Mouse (Mus musculus): Measurements from ENCODE around the gene Ak4. TPM values are rescaled to one million over a fixed set of nuclear protein-coding genes. Genes with fewer than 3 reads are reported as not detected.
A peak's percentile ranks its signal among the peaks of the same experiment; 100 is the strongest.

The Ak4 gene
- polyA plus RNA-seq, 1 experiment from 2014 or later: 8.8 TPM

DNA sequence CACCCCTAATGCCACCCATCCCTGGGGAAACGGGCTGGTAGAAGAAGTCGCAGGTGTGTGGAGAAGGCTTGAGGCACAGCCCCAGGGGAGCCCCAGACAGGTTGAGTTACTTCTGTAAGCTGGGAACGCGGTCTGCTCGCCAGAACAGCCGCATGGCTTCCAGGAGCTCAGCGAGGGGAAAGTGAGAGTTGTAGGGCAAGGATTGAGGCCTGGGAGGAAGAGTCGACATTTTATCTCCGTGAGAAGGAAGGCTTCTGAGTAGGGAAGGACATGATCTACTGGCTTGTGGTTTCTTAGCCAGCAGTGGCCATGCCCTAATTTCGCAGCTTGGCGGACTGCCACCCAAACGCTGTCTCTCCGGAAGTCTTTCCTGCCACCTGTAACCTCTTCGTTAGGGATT, 78.3 kb downstream of the Ak4 start:
- Histone ChIP-seq H3K36me3 (ENCODE audit: control insufficient read depth, insufficient read depth) (no peaks in the 10 kb centered on the region), H3K4me2 (ENCODE audit: low read length) (peak overlapping the region; percentile 100), H3K9ac (replicated peaks; ENCODE audit: low read depth, low read length) (no peak overlapping the region), H3K4me1 (replicated peaks; ENCODE audit: control insufficient read depth, insufficient read depth, low read length) (peaks cover 11% of the 10 kb centered on the region), H3K27ac (ENCODE audit: low read length) (no peak overlapping the region), H3K9me3 (ENCODE audit: control insufficient read depth, low read length) (no peaks in the 10 kb centered on the region), H3K4me3 (replicated peaks; ENCODE audit: low read length) (peak overlapping the region; percentile 69), H3K27me3 (replicated peaks; ENCODE audit: control insufficient read depth, insufficient read depth, low read length) (peaks cover 19% of the 10 kb centered on the region)
- ATAC-seq: no peak
- WGBS: 7% methylated on average over 14 of the region's 14 CpGs

DNA sequence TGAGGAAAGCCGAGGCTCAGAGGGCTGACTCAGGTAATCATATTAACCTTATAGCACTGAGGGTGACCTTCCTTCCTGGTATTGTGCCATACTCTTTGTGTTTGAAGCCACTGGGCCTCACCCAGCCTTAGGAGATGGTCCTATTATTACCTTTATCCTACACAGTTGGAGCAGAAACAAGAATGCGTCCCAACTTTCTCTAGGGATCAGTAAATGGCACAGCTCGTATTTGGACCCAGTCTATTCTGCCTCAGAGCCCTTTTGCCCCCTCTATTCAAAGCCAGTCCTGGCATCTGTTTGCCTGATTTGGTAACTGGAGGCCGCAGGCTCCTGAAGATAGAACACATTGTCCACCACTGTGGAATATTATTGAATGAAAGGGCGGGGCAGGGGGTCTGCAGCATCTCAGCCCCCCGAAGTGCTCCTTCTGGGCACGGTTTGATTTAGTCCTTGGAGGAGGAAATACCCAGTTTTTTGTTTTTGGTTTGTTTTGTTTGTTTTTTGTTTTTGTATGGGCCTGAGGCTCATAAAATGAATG, 85.5 kb downstream of the Ak4 start:
- ATAC-seq: no peak
- Histone ChIP-seq H3K36me3 (ENCODE audit: control insufficient read depth, insufficient read depth) (no peaks in the 10 kb centered on the region), H3K9ac (replicated peaks; ENCODE audit: low read depth, low read length) (no peak overlapping the region), H3K4me1 (replicated peaks; ENCODE audit: control insufficient read depth, insufficient read depth, low read length) (peaks cover 10% of the 10 kb centered on the region), H3K9me3 (ENCODE audit: control insufficient read depth, low read length) (no peaks in the 10 kb centered on the region; the same call in 1 of the 2 replicates), H3K4me2 (ENCODE audit: low read length) (no peak overlapping the region), H3K27ac (ENCODE audit: low read length) (no peak overlapping the region), H3K27me3 (replicated peaks; ENCODE audit: control insufficient read depth, insufficient read depth, low read length) (no peaks in the 10 kb centered on the region), H3K4me3 (replicated peaks; ENCODE audit: low read length) (no peak overlapping the region)
- WGBS: 17% methylated on average over 7 of the region's 7 CpGs

DNA sequence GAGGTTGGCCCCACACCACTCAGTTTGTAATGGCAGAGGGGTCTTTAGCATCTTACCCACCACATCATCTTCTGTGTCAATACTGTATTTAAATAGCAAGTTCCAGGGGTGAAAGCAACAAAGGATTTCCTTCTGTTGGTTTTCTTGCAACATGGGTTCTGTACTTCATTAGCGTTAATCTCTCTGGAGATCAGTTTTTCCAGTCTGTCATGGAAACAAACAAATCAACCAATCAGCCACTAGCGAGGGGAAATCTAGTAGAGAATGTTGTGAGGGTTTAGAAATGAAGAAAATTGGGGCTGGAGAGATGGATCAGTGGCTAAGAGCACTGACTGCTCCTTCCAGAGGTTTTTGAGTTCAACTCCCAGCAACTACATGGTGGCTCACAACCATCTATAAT, 86.9 kb downstream of the Ak4 start:
- H3K9me3 ChIP-seq (ENCODE audit: control insufficient read depth, low read length): no peaks in the 10 kb centered on the region; the same call in 1 of the 2 replicates
- H3K4me1 ChIP-seq (replicated peaks; ENCODE audit: control insufficient read depth, insufficient read depth, low read length): peaks cover 10% of the 10 kb centered on the region
- H3K4me3 ChIP-seq (replicated peaks; ENCODE audit: low read length): no peak overlapping the region
- WGBS: 58% methylated on average over 2 of the region's 2 CpGs
- H3K27me3 ChIP-seq (replicated peaks; ENCODE audit: control insufficient read depth, insufficient read depth, low read length): no peaks in the 10 kb centered on the region
- no peak overlapping the region for H3K4me2 ChIP-seq (ENCODE audit: low read length)
- H3K9ac ChIP-seq (replicated peaks; ENCODE audit: low read depth, low read length): no peak overlapping the region
- ATAC-seq: no peak
- H3K36me3 ChIP-seq (ENCODE audit: control insufficient read depth, insufficient read depth): no peaks in the 10 kb centered on the region
- H3K27ac ChIP-seq (ENCODE audit: low read length): no peak overlapping the region

DNA sequence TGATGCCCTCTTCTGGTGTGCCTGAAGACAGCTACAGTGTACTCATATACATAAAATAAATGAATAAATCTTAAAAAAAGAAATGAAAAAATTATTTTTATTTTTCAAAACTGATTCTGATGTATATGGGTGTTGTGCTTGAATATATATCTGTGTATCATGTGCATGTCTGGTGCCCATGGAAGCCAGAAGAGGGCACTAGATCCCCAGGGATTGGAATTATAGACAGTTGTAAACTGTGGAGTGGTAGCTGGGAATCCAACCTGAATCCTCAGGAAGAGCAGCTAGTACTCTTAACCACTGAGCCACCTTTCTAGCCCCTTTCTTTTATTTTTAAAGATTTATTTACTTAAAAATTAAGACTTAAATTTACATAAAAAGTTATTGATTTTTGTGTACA, 87.3 kb downstream of the Ak4 start:
- H3K27ac ChIP-seq (ENCODE audit: low read length): no peak overlapping the region
- H3K4me3 ChIP-seq (replicated peaks; ENCODE audit: low read length): no peak overlapping the region
- H3K9ac ChIP-seq (replicated peaks; ENCODE audit: low read depth, low read length): no peak overlapping the region
- H3K9me3 ChIP-seq (ENCODE audit: control insufficient read depth, low read length): no peaks in the 10 kb centered on the region; the same call in 1 of the 2 replicates
- H3K4me1 ChIP-seq (replicated peaks; ENCODE audit: control insufficient read depth, insufficient read depth, low read length): peaks cover 10% of the 10 kb centered on the region
- no peak for ATAC-seq
- H3K36me3 ChIP-seq (ENCODE audit: control insufficient read depth, insufficient read depth): no peaks in the 10 kb centered on the region
- H3K4me2 ChIP-seq (ENCODE audit: low read length): no peak overlapping the region
- H3K27me3 ChIP-seq (replicated peaks; ENCODE audit: control insufficient read depth, insufficient read depth, low read length): no peaks in the 10 kb centered on the region

DNA sequence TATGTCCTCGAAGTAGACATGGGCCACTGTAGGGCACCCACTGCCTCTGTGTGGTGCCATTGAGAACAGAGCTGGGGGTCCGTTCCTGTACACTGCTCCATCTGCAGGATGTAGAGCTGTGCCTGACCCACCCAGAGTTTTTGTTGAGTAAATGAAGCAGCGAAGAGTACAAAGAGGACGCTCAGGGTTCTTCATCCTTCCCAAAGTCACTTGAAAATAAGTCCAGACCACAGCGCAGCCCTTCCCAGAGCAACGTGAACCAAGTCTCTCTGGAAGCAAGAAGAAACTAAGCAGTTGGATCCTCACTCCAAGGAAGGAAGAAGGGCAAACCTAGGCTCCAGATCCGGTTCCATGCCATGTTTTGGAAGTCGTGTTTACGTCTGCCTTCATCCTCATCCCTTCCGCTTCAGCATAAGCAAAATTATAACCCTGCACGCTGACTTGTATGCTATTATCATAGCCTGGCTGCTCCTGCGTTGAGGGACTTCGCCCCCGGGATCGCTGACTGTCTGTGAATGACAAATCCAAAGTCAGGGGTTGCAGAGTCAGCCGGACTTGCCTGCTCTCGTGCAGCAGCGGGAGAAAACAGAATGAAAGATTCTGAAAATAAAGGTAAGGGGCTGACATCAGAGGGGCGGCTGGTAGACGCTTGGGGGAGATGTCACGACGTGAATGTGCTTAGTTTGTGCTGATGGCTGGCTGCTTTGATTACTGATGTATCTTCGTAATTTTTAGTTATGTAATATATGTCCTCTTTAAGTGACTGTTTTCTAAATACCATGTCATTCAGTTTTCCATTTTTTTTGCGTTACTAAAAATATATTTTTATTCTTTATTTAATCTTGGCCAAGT, 88.7 kb downstream of the Ak4 start:
- Histone ChIP-seq H3K9me3 (ENCODE audit: control insufficient read depth, low read length) (no peaks in the 10 kb centered on the region; the same call in 1 of the 2 replicates), H3K36me3 (ENCODE audit: control insufficient read depth, insufficient read depth) (no peaks in the 10 kb centered on the region), H3K4me2 (ENCODE audit: low read length) (peak overlapping the region; percentile 86), H3K9ac (replicated peaks; ENCODE audit: low read depth, low read length) (peak overlapping the region; percentile 62), H3K27me3 (replicated peaks; ENCODE audit: control insufficient read depth, insufficient read depth, low read length) (no peaks in the 10 kb centered on the region), H3K4me3 (replicated peaks; ENCODE audit: low read length) (peak overlapping the region; percentile 60), H3K4me1 (replicated peaks; ENCODE audit: control insufficient read depth, insufficient read depth, low read length) (peaks cover 10% of the 10 kb centered on the region), H3K27ac (ENCODE audit: low read length) (peak overlapping the region; percentile 68)
- 9% methylated on average over 24 of the region's 24 CpGs for WGBS
- peak; percentile 79 for ATAC-seq

DNA sequence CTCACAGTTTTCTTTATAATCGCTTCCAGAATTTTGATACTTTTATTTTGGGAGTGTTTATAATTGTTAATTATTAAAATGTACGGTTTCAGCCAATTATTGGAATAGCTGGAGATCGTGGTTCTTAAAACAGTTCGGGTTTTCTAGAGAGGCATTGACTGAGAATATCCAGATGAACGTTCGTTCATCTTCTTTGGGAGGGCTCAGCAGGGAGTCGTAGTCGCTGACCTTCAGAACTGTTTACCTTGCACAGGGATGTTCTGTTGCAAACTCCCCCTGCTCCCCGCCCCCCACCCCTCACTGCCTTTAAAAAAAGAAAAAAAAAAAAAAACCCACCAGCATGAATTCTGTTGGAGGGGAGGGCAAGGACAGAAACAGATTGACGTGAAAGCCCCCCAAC, 89.4 kb downstream of the Ak4 start:
- peak overlapping the region; percentile 86 for H3K4me2 ChIP-seq (ENCODE audit: low read length)
- H3K4me3 ChIP-seq (replicated peaks; ENCODE audit: low read length): peak overlapping the region; percentile 60
- 2% methylated on average over 10 of the region's 10 CpGs for WGBS
- H3K9ac ChIP-seq (replicated peaks; ENCODE audit: low read depth, low read length): peak overlapping the region; percentile 60
- H3K4me1 ChIP-seq (replicated peaks; ENCODE audit: control insufficient read depth, insufficient read depth, low read length): peaks cover 10% of the 10 kb centered on the region
- H3K36me3 ChIP-seq (ENCODE audit: control insufficient read depth, insufficient read depth): no peaks in the 10 kb centered on the region
- no peaks in the 10 kb centered on the region for H3K27me3 ChIP-seq (replicated peaks; ENCODE audit: control insufficient read depth, insufficient read depth, low read length)
- ATAC-seq: no peak
- H3K9me3 ChIP-seq (ENCODE audit: control insufficient read depth, low read length): no peaks in the 10 kb centered on the region; the same call in 1 of the 2 replicates
- no peak overlapping the region for H3K27ac ChIP-seq (ENCODE audit: low read length)

DNA sequence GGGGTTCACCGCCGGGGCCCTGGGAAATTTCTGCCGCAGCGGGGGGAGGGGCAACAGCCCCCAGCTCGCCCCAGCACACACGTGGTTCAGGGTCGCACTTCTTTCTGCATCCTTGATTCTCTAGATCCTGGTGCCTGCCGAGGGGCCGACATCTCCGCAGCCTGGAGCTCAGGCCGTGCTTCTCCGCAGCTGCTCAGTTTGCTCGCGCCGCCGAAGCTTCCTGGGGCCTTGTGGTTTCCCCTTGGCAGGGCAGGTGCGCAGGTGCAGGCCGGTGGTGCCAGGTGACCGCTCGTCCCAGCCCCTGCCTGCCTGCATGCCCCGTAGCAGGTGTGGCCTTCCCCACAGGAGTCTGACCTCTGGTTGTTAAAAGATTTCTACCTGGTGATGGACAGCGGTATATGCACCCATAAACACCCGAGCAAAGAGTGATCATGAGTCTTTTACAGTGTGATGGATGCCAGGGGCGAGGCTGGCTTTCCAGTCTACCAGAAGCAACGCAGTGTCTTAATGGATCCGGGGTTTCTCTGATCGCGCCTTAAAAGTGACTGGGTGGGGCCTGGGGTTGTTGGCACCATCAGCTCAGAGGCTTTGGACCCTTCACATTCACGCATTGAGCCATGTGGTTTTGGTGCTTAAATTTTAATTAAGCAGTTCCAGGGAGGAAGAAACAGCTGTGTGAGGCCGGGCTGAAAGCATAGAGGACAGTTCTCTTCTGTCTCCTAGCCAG, 89.9 kb downstream of the Ak4 start:
- 3% methylated on average over 30 of the region's 30 CpGs for WGBS
- Histone ChIP-seq H3K27ac (ENCODE audit: low read length) (no peak overlapping the region), H3K4me1 (replicated peaks; ENCODE audit: control insufficient read depth, insufficient read depth, low read length) (peaks cover 10% of the 10 kb centered on the region), H3K36me3 (ENCODE audit: control insufficient read depth, insufficient read depth) (no peaks in the 10 kb centered on the region), H3K9ac (replicated peaks; ENCODE audit: low read depth, low read length) (peak overlapping the region; percentile 60), H3K4me3 (replicated peaks; ENCODE audit: low read length) (peak overlapping the region; percentile 60), H3K27me3 (replicated peaks; ENCODE audit: control insufficient read depth, insufficient read depth, low read length) (no peaks in the 10 kb centered on the region), H3K4me2 (ENCODE audit: low read length) (peak overlapping the region; percentile 86), H3K9me3 (ENCODE audit: control insufficient read depth, low read length) (no peaks in the 10 kb centered on the region; the same call in 1 of the 2 replicates)
- peak; percentile 65 for ATAC-seq

DNA sequence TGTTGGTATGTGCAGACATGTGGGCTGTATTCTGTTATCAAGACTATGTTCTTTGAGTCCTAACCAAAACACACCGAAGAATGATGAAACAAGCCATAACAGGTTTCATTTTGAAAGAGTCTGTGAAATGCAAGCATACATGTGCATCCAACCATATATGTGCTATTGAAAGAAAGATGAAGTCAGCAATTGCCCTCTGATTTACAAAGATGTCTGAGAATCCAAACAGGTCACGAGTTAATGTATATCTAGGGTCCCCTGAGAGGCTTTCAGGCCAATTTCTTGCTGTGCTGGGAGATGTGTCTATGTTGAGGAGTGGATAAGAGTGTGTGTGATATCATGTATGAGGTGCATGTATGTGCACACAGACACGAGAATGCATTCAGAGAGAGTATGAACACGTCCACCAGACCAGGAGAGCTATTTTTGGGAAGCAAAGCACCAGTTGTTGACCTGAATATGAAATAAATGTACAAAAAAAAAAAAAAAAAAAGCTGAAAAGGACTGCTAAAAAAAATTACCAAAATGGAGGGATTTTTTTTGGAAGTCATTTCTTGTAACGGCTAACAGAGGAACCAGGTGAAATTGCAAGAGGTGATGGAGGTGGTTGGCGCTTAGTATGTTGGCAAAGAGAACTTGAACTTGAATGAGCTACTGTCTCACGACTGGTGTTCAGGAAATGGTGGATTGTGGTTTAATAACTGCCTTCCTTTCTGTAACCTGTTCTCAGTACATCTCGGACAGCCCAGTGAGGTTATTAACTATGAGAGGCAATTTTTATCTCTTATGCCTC, 91.2 kb downstream of the Ak4 start:
- H3K4me1 ChIP-seq (replicated peaks; ENCODE audit: control insufficient read depth, insufficient read depth, low read length): peaks cover 10% of the 10 kb centered on the region
- ATAC-seq: no peak
- no peak overlapping the region for H3K9ac ChIP-seq (replicated peaks; ENCODE audit: low read depth, low read length)
- H3K36me3 ChIP-seq (ENCODE audit: control insufficient read depth, insufficient read depth): no peaks in the 10 kb centered on the region
- no peak overlapping the region for H3K27ac ChIP-seq (ENCODE audit: low read length)
- no peak overlapping the region for H3K4me2 ChIP-seq (ENCODE audit: low read length)
- H3K27me3 ChIP-seq (replicated peaks; ENCODE audit: control insufficient read depth, insufficient read depth, low read length): no peaks in the 10 kb centered on the region
- no peaks in the 10 kb centered on the region; the same call in 1 of the 2 replicates for H3K9me3 ChIP-seq (ENCODE audit: control insufficient read depth, low read length)
- H3K4me3 ChIP-seq (replicated peaks; ENCODE audit: low read length): no peak overlapping the region
- 86% methylated on average over 8 of the region's 8 CpGs for WGBS

DNA sequence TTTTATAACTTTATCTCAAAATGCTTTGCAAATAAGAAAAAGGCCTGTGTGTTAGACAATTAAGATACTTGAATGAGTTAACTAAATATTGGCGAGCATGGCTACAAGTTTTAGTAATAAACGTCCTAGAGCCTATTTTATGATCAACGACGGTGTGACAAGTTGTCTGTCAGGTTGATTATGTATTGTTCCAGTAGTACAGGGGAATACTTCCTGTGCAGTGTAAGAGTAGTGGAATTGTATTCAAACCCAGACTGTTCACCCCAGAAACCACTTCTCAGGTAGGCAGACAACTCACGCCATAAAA, 91.8 kb downstream of the Ak4 start:
- Histone ChIP-seq H3K4me2 (ENCODE audit: low read length) (no peak overlapping the region), H3K36me3 (ENCODE audit: control insufficient read depth, insufficient read depth) (no peaks in the 10 kb centered on the region)

More for the DNA sequence above, 91.8 kb downstream of the Ak4 start:
- ATAC-seq: no peak
- H3K9ac ChIP-seq (replicated peaks; ENCODE audit: low read depth, low read length): no peak overlapping the region
- no peak overlapping the region for H3K4me3 ChIP-seq (replicated peaks; ENCODE audit: low read length)
- no peaks in the 10 kb centered on the region for H3K27me3 ChIP-seq (replicated peaks; ENCODE audit: control insufficient read depth, insufficient read depth, low read length)
- no peaks in the 10 kb centered on the region; the same call in 1 of the 2 replicates for H3K9me3 ChIP-seq (ENCODE audit: control insufficient read depth, low read length)
- WGBS: 82% methylated on average over 5 of the region's 5 CpGs
- no peak overlapping the region for H3K27ac ChIP-seq (ENCODE audit: low read length)
- peaks cover 10% of the 10 kb centered on the region for H3K4me1 ChIP-seq (replicated peaks; ENCODE audit: control insufficient read depth, insufficient read depth, low read length)
